ENCODE assay signal across 20 mouse cellular contexts in the genomic region with DNA sequence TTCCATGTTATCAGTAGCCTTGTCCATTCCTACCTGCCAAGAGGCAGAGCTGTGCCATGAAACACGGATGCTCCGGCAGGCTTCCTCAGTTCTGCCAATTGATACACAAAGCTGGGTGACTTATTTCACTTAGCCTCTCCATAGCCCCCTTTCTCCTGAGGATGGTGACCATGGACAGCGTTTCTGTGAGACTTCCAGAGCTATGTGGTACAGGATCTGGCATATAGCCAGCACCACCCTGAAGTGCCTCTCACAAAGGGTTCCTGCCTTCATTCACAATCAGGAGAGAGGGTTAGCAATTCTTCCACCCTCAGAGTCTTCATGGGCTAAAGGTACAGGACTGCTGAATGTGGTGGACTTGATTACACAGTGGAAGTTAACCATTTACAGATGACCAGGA.
DNase-seq lines count a peak whose midpoint lies in the region; ATAC-seq and TF ChIP-seq lines count a peak whose summit lies in the region.
"Had no signal": no experiment of that assay in that cellular context is flagged by ENCODE, and none has a peak within 500 bp of the region (broad histone marks: within the 10 kb centered on the region; RNA-seq: fewer than 3 reads in every experiment).

No protein-coding gene starts in this region.

- H3K27me3 ChIP-seq in hindbrain, embryonic 16.5 days (replicated peaks; ENCODE audit: control insufficient read depth, insufficient read depth, low read length), result no peaks in the 10 kb centered on the region
- H3K27me3 ChIP-seq in hindbrain, embryonic 14.5 days (ENCODE audit: control insufficient read depth, insufficient read depth, low read length), result no peaks in the 10 kb centered on the region
- no peaks in the 10 kb centered on the region for H3K27me3 ChIP-seq in lung, embryonic 14.5 days (ENCODE audit: insufficient read depth, low read length)
- H3K27me3 ChIP-seq in forebrain, embryonic 16.5 days (replicated peaks; ENCODE audit: control insufficient read depth, insufficient read depth, low read length), result no peaks in the 10 kb centered on the region
- H3K27me3 ChIP-seq: hindbrain, embryonic 13.5 days; limb, embryonic 12.5 days; midbrain, embryonic 15.5 days had no signal

- H3K27ac ChIP-seq in hindbrain, embryonic 16.5 days (ENCODE audit: low read depth, low read length), result 0 out of 2 replicates have a peak overlapping the region, but pooled peaks have one; percentile 23
- H3K27ac ChIP-seq in hindbrain, embryonic 14.5 days, result no peak overlapping the region
- no peak overlapping the region for H3K27ac ChIP-seq in lung, embryonic 14.5 days (ENCODE audit: low read depth)
- H3K27ac ChIP-seq in forebrain, embryonic 16.5 days (ENCODE audit: low read length), result peak overlapping the region; percentile 51
- H3K27ac ChIP-seq: hindbrain, embryonic 13.5 days; limb, embryonic 12.5 days; midbrain, embryonic 15.5 days had no signal

- H3K4me1 ChIP-seq in hindbrain, embryonic 16.5 days (ENCODE audit: control insufficient read depth, insufficient read depth, low read depth, low read length), result no peaks in the 10 kb centered on the region
- H3K4me1 ChIP-seq in hindbrain, embryonic 14.5 days (replicated peaks; ENCODE audit: control insufficient read depth, insufficient read depth, low read length), result no peaks in the 10 kb centered on the region
- no peaks in the 10 kb centered on the region for H3K4me1 ChIP-seq in lung, embryonic 14.5 days (ENCODE audit: insufficient read depth)
- H3K4me1 ChIP-seq in forebrain, embryonic 16.5 days (replicated peaks; ENCODE audit: control insufficient read depth, insufficient read depth, low read length), result peaks cover 5% of the 10 kb centered on the region
- H3K4me1 ChIP-seq: hindbrain, embryonic 13.5 days; midbrain, embryonic 15.5 days had no signal

- H3K4me3 ChIP-seq in hindbrain, embryonic 16.5 days (ENCODE audit: low read length), result no peak overlapping the region
- no peak overlapping the region for H3K4me3 ChIP-seq in hindbrain, embryonic 14.5 days (replicated peaks; ENCODE audit: low read length)
- H3K4me3 ChIP-seq in lung, embryonic 14.5 days (ENCODE audit: low read depth, low read length), result no peak overlapping the region
- H3K4me3 ChIP-seq in forebrain, embryonic 16.5 days (replicated peaks; ENCODE audit: low read length), result no peak overlapping the region
- H3K4me3 ChIP-seq: hindbrain, embryonic 13.5 days; limb, embryonic 12.5 days; midbrain, embryonic 15.5 days had no signal

- DNase-seq in hindbrain, embryonic 14.5 days (ENCODE audit: low spot score), result no peak
- peak; percentile 68 for DNase-seq in lung, embryonic 14.5 days
- DNase-seq in lung, postnatal 4 days, result no peak
- DNase-seq in ES-CJ7 (ENCODE audit: low read depth, low spot score), result peak; percentile 2
- no peak for DNase-seq in testis, postnatal 10 days (ENCODE audit: low spot score)
- DNase-seq: adrenal gland, postnatal 25 days; cerebellum, adult 9-11 months; gastrocnemius, postnatal 36 days; kidney, postnatal 25 days; liver, postnatal 0 days; lung, postnatal 10 days; right cerebral cortex, postnatal 4 days; thymus, postnatal 25 days had no signal

- no peaks in the 10 kb centered on the region for H3K36me3 ChIP-seq in hindbrain, embryonic 16.5 days (ENCODE audit: control insufficient read depth, insufficient read depth, low read length)
- H3K36me3 ChIP-seq in hindbrain, embryonic 14.5 days (replicated peaks; ENCODE audit: control insufficient read depth, insufficient read depth), result no peaks in the 10 kb centered on the region
- H3K36me3 ChIP-seq in lung, embryonic 14.5 days (ENCODE audit: insufficient read depth), result no peaks in the 10 kb centered on the region
- no peaks in the 10 kb centered on the region for H3K36me3 ChIP-seq in forebrain, embryonic 16.5 days (ENCODE audit: control insufficient read depth, insufficient read depth)
- H3K36me3 ChIP-seq: hindbrain, embryonic 13.5 days; midbrain, embryonic 15.5 days had no signal

- no peak overlapping the region for H3K4me2 ChIP-seq in hindbrain, embryonic 16.5 days (ENCODE audit: low read length)
- no peak overlapping the region for H3K4me2 ChIP-seq in hindbrain, embryonic 14.5 days (replicated peaks)
- no peak overlapping the region for H3K4me2 ChIP-seq in lung, embryonic 14.5 days
- H3K4me2 ChIP-seq in forebrain, embryonic 16.5 days (ENCODE audit: low read length), result no peak overlapping the region
- H3K4me2 ChIP-seq: hindbrain, embryonic 13.5 days; limb, embryonic 12.5 days; liver, embryonic 11.5 days; midbrain, embryonic 15.5 days had no signal

- no peaks in the 10 kb centered on the region for H3K9me3 ChIP-seq in hindbrain, embryonic 16.5 days (ENCODE audit: control insufficient read depth, low read length)
- H3K9me3 ChIP-seq in hindbrain, embryonic 14.5 days (ENCODE audit: control insufficient read depth, low read length), result no peaks in the 10 kb centered on the region
- H3K9me3 ChIP-seq in lung, embryonic 14.5 days (ENCODE audit: low read depth, low read length), result no peaks in the 10 kb centered on the region
- H3K9me3 ChIP-seq in forebrain, embryonic 16.5 days (ENCODE audit: control insufficient read depth, low read length), result no peaks in the 10 kb centered on the region
- H3K9me3 ChIP-seq: hindbrain, embryonic 13.5 days; limb, embryonic 12.5 days; midbrain, embryonic 15.5 days had no signal

- 71% methylated on average over 3 of the region's 3 CpGs for WGBS in hindbrain, embryonic 16.5 days
- WGBS in hindbrain, embryonic 14.5 days, result 77% methylated on average over 3 of the region's 3 CpGs
- WGBS in lung, embryonic 14.5 days, result 51% methylated on average over 3 of the region's 3 CpGs
- WGBS in forebrain, embryonic 16.5 days, result 62% methylated on average over 3 of the region's 3 CpGs

- no peak for TF ChIP-seq CTCF in lung, embryonic 14.5 days (IDR thresholded peaks at IDR 0.05; ENCODE audit: low read depth)

- H3K9ac ChIP-seq in hindbrain, embryonic 16.5 days (ENCODE audit: low read depth, low read length), result no peak overlapping the region
- H3K9ac ChIP-seq in hindbrain, embryonic 14.5 days, result no peak overlapping the region
- H3K9ac ChIP-seq in lung, embryonic 14.5 days, result no peak overlapping the region
- H3K9ac ChIP-seq in forebrain, embryonic 16.5 days (replicated peaks; ENCODE audit: low read depth, low read length), result no peak overlapping the region
- H3K9ac ChIP-seq: hindbrain, embryonic 13.5 days; limb, embryonic 12.5 days; liver, postnatal 0 days; midbrain, embryonic 15.5 days had no signal

- no peak for ATAC-seq in hindbrain, embryonic 16.5 days
- no peak for ATAC-seq in hindbrain, embryonic 14.5 days (ENCODE audit: low FRiP score)
- no peak; the same call in 1 of the 2 replicates for ATAC-seq in lung, embryonic 14.5 days (ENCODE audit: insufficient read depth)
- ATAC-seq in forebrain, embryonic 16.5 days, result no peak; the same call in 1 of the 2 replicates
- ATAC-seq: intestine, embryonic 16.5 days; liver, postnatal 0 days; midbrain, embryonic 15.5 days had no signal

Comparison
In these comparisons a context has a peak if more than half of its experiments do, and no peak if none do; other contexts are left out.
1. H3K27ac ChIP-seq: peak in hindbrain, embryonic 16.5 days (single experiment) and forebrain, embryonic 16.5 days (single experiment); none in hindbrain, embryonic 14.5 days (single experiment) and lung, embryonic 14.5 days (single experiment).
2. DNase-seq: peak in lung, embryonic 14.5 days (single experiment) and ES-CJ7 (single experiment); none in hindbrain, embryonic 14.5 days (single experiment), lung, postnatal 4 days (0 of 2) and testis, postnatal 10 days (single experiment).